Mouse (Mus musculus): ENCODE results near the gene Ak3. TPM values are rescaled to one million over a fixed set of nuclear protein-coding genes. Genes with fewer than 3 reads are reported as not detected.

Ak3 gene
- total RNA-seq, 2 experiments from 2014 or later, result 38.1 to 54.4 TPM

- TF ChIP-seq CTCF (IDR thresholded peaks at IDR 0.05), result peak; percentile 98; the same call in 1 of the 2 replicates
- intact Hi-C loops (cut with DNase I), result loop anchor here (1.0 to 10.0 kb wide), 4 partner anchors 87 to 530 kb away; partner anchors contain the start of gene Jak2
- H3K4me3 ChIP-seq, result peak overlapping the region; percentile 76
- peak overlapping the region; percentile 58 for H3K27ac ChIP-seq
- DNase-seq, result peak; percentile 87
Observed at GRCm38 (mm10) chr19:28974862-28975611, 72.7 kb downstream of the Ak3 start.

Other genes with a start within 250 kb of the Ak3 start
- gene Slc1a1, start 212.9 kb downstream of the Ak3 start, total RNA-seq (2021), result 1 to 10 TPM; 1.3 to 4.2 TPM
- gene Plpp6, start 84.0 kb downstream of the Ak3 start, total RNA-seq (2021), result 1 to 10 TPM; 1.8 to 1.9 TPM
- gene 4430402I18Rik, start 80.2 kb downstream of the Ak3 start, total RNA-seq (2021), result 1 to 10 TPM; 2.1 to 2.6 TPM
- gene Cdc37l1, start 57.6 kb downstream of the Ak3 start, total RNA-seq (2021), result 10 to 100 TPM; 44.8 to 55.5 TPM
- gene Rcl1, start 53.4 kb upstream of the Ak3 start, total RNA-seq (2021), result 1 to 10 TPM; 6.5 to 7.7 TPM
- gene Jak2, start 203.9 kb upstream of the Ak3 start, total RNA-seq (2021), result 10 to 100 TPM; 19.9 to 34.9 TPM

All from gastrocnemius, adult 2 months (tissue).